Mouse (Mus musculus) MEL (cell line): ENCODE results near the gene Scn4a.

Source experiments
- BHLHE40 ChIP-seq: IDR thresholded peaks from 2 replicates; pipeline ENCODE4 v1.6.1; 2012; ENCODE audit warnings: low read depth, mild to moderate bottlenecking, inconsistent platforms, low read length, improper control_type of control experiment, borderline replicate concordance
- MAZ ChIP-seq: IDR thresholded peaks from 2 replicates; pipeline ENCODE4 v1.6.1; 2012; ENCODE audit warnings: low read depth, mild to moderate bottlenecking, inconsistent platforms, low read length, improper control_type of control experiment
- POLR2A ChIP-seq, 2 experiments: IDR thresholded peaks; 2 replicates each; pipeline ENCODE4 v1.6.1; 2011 to 2012; ENCODE audit warnings: low read length in 2 of 2, mild to moderate bottlenecking in 2 of 2, control low read depth in 1 of 2, improper control_type of control experiment in 1 of 2, low read depth in 1 of 2, moderate library complexity in 1 of 2; ENCODE audit not compliant: control insufficient read depth in 1 of 2, insufficient read depth in 1 of 2, poor library complexity in 1 of 2
- POLR2AphosphoS2 ChIP-seq: IDR thresholded peaks from 2 replicates; pipeline ENCODE4 v1.6.1; 2011; ENCODE audit warnings: low read length, improper control_type of control experiment
- SIN3A ChIP-seq: IDR thresholded peaks from 2 replicates; pipeline ENCODE4 v1.6.1; 2012; ENCODE audit warnings: low read length, improper control_type of control experiment, inconsistent platforms

DNA sequence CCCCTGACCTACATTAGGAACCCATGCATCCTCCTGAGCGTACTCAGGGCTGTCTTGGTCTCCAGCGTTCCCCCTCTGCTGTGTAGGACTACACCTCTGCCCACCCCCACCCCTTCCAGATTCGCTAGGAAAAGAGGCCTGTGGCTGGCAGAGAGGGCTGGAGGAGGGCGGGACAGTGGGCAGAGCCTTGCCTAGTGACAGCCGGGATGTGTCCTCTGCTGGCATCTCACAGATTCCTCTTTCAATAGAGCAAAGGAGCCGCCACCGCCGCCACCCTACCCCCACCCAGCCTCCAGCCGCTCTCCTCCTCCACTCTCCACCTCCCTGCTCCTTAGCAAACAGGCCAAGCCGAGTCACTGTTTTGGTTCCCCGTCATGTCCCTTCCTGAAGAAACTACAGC, 11.6 kb upstream of the Scn4a start:
- no peak for TF ChIP-seq MAZ
- TF ChIP-seq POLR2A (IDR thresholded peaks at IDR 0.05; ENCODE audit: control insufficient read depth in 1 of 2, insufficient read depth in 1 of 2, low read depth in 1 of 2, low read length in 2 of 2, poor library complexity in 1 of 2): no peak
- no peak for TF ChIP-seq POLR2AphosphoS2
- no peak for TF ChIP-seq BHLHE40
- no peak for TF ChIP-seq SIN3A
